Mouse (Mus musculus) mature B cell (primary cell): ENCODE data around the gene Fitm1.

Source experiments
- in situ Hi-C: fragments of 300-500 bp; cut with MboI; formaldehyde crosslinking; loops from 2 replicates; pipeline ENCODE4 v1.14.3; 2019

Gene Fitm1

DNA sequence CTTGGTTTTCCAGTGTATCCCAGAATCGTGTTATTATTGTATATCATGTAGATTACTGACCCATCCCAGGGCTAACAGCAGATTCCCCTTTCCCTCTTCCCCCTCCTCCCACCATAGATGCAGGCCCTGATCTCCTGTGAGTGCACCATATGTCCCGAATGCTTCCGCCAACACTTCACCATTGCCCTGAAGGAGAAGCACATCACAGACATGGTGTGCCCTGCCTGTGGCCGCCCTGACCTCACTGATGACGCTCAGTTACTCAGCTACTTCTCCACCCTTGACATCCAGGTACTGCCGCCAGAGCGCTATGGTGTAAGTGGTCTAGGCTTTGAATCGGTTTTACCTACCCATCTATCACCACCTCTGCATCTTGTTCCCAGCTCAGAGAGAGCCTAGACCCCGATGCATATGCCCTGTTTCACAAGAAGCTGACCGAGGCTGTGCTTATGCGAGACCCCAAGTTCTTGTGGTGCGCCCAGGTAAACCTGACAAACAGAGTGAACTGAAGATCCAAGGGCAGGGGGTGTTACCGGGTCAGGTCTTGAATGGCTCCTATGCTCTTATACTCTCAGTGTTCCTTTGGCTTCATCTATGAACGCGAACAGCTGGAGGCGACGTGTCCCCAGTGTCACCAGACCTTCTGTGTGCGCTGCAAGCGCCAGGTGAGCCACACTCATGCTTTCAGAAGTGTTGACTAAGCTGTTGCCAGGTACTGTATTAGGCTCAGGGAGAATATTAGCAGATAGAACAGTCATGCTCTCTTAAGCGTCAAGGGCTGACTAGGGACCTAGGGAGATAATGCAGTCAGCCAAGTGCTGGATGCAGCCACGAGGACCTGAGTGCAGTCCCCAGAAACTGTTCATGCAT lies 23.3 kb downstream of the Fitm1 start:
- in situ Hi-C loops = no loop called here

DNA sequence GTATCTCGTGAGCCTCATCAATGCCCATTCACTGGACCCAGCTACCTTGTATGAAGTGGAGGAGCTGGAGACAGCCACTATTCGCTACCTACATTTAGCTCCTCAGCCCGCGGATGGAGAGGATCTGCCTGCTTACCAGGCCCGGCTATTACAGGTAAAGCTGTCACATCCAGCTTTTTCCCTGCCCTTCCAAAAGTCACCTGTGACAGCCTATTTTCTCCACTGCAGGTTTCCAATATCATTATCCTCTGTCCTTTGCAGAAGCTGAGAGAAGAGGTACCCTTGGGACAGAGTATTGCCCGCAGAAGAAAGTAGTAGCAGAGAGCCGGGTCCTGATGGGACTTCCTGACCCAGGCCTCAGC lies 27.8 kb downstream of the Fitm1 start, which contains the start of gene Irf9:
TSS of gene Irf9 (plus strand) at position 301 of the 362 bp plus-strand sequence.
- in situ Hi-C loops = no loop called here

DNA sequence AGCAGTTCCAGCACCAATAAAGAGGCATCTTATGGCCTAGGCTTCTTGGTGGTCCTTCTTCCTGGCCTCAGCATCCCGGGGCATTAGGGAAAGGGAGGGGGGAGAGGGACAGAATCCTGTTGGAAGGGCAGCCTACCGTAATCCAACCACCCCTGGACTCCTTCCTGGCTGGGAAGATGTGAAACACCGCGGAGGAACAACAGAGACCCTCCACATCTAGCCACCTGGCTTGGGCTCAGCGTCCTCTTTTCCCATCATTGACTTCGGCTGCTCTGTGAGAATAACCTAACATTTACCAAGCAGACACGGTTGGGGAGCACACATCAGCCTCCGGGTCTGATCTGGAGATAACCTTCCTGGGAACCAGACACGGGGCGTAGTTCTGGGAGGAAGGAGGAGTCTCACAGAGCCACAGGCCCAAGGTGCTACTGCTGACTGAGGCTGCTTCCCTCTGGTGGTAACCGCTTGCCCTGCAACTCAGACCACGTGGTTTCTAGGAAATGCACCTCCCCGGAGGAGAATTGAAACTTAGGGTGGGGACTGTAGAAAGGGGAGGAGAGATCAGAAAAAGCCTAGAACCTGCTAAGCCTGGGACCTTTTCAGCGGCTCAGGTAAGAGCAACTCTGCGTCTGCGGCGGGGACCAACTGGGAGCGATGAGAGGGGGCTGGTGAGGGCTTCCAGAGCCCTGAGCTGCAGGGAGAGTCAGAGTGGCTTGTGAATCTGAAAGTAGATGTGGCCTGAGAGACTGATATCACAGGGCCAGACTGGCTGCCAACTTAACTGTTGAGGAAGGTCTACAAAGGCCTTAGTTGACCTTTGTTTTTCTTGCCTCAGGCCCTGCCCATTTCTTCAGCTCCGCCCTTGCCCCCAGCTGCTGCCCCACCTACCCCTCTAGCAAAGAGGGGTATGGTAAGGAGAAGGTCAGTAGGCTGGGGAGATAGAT lies 28.5 kb downstream of the Fitm1 start:
- in situ Hi-C loops = no loop called here

DNA sequence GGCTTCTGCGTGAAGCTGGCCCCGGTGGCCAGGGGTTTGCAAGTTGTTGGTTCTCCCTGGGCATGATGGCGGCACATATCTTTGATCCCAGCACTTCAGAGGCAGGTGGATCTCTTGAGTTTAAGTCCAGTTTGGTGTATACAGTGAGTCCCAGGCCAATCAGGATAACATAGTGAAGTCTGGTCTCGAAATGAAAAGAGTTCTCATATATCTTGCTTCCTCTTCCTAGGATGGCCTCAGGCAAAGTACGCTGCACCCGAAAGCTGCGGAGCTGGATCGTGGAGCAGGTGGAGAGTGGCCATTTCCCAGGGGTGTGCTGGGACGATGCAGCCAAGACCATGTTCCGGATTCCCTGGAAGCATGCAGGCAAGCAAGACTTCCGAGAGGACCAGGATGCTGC lies 29.4 kb downstream of the Fitm1 start:
- in situ Hi-C loops = no loop called here

DNA sequence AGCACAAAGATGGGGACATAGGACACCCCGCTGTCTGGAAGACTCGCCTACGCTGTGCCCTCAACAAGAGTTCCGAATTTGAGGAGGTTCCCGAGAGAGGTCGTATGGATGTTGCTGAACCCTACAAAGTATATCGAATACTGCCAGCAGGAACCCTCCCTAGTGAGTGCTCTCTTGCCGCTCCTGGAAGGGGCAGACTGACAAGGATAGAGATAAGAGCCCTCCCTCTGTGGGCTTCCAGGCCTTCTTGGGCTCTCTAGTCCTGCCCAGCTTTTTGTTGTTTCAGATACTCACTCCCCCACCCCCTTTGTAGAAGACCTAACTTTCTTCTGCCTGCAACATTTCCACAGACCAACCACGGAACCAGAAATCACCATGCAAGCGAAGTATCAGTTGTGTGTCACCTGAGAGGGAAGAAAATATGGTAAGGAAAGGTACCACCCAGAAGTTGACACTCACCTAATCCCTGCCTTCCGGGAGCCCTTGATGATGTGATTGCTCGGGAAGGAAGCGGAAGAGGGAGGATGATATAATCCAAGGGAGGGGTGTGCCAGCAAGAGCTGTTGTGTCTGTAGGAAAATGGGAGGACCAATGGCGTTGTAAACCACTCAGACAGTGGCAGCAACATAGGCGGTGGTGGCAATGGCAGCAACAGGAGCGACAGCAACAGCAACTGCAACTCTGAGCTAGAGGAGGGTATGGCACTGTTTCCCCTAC lies 30.5 kb downstream of the Fitm1 start:
- in situ Hi-C loops = no loop called here

DNA sequence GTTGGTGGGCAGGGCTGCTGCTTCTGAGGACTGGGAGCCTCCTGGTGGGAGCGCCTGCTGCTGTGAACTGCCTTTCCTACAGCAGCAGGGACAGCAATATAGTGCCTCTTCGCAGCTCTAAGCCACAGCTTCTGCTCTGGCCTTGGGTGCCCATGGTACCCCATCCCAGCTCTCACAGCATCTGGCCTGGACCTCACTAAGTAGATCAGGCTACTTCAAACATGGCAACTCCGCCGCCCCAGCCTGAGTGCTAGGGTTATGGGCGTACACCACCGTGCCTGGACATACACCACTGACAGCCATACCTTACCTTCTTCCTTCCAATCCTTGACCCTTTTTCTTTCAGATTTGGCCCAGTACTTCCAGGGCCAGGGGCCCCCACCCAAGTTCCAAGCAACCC lies 32.9 kb downstream of the Fitm1 start:
- in situ Hi-C loops = no loop called here

DNA sequence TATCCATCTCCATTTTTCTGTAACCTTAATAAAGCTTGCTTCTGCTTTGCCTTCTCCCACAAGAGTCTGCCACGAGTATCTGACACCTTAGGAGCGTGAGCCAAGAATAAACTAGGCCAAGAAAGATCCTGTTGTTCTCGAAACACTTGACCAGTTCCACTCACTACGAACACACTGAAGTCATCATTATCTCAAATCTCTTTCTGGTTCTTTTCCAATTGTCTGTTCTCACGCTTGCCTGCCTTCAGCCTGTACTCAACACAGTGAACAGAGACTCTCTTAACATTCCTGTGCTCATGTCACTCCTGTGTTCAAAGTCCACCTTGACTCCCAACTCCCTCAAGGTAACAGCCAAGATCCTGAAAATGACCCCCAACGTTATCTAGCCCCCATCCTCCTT lies 37.9 kb downstream of the Fitm1 start:
- in situ Hi-C loops = no loop called here

DNA sequence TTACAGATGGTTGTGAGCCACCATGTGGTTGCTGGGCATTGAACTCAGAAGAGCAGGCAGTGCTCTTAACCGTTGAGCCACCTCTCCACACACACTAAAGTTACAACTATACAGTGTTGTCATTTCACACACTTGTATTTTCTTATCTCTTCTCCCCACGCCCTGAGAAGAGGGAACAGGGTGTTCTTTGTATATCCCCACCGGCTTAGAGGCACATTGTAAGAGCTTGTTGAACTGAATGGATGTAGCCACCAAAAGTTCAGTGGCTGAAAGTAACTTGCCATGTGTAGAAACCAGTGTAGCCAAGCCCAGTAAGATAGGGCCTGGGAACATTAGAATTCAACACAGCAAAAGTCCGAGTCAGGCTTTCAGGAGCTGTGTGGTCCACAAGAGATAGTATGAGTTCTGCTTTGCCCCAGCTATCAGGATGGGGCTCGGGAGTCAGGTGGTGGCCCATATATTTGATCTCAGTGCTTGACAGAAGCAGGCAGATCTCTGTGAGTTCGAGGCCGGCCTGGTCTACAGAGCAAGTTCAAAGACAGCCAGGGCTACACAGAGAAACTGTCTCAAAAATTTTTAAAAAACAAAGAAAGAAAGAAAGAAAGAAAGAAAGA lies 39.3 kb downstream of the Fitm1 start:
- in situ Hi-C loops = no loop called here

DNA sequence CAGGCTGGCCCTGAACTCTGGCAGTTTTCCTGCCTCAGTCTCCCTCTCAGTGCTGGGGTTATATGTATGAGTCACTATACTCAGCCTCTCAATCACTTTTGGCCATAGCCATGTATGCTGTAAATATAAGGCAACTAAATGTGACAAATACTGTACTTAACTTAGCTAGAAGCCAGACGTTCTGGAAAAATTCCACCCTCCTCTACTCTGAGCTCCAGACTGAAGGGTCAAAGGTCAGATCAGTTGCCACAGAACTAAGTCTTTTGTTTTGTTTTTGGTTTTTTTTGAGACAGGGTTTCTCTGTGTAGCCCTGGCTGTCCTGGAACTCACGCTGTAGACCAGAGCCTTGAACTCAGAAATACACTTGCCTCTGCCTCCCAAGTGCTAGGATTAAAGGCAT lies 40.5 kb downstream of the Fitm1 start:
- in situ Hi-C loops = no loop called here

DNA sequence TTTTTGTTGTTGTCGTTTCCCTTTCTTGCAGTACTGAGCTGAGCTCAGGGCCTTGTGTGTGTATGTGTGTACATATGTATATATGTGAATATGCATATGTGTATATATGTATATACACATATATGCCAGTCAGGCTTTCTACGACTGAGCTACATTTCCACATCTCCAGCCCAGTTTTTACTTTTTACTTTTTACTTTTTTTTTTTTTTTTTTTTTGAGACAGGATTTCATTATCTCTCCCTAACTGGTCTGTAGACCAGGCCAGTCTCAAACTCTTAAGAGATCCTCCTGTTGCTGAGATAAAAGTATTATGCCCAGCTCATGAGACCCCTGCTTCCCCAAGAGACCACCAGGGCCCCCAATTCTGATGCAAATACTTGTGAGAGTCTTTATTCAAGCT lies 41.4 kb downstream of the Fitm1 start:
- in situ Hi-C loops = no loop called here

DNA sequence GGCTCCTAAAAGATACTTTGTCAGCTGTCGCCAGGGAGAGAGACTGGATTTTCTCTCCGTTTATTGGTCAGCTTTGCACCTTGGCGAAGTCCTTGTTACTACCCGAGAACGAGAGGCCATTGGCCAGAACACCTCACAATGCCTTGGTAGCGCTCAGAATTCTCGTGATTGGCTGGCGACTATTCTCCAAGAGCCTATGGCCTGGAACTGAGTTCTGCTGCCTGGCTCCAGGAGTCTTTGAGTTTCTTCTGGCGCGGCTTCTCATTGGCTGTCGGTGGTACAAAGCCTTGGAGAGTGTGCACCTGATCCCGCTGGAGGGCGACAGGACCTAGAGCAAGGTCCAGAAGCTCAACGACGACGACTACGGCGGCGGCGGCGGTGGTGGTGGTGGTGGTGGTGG lies 42.4 kb downstream of the Fitm1 start, which contains the start of gene Rec8:
TSS of gene Rec8 (plus strand) at position 216 of the 400 bp plus-strand sequence.
- in situ Hi-C loops = no loop called here

DNA sequence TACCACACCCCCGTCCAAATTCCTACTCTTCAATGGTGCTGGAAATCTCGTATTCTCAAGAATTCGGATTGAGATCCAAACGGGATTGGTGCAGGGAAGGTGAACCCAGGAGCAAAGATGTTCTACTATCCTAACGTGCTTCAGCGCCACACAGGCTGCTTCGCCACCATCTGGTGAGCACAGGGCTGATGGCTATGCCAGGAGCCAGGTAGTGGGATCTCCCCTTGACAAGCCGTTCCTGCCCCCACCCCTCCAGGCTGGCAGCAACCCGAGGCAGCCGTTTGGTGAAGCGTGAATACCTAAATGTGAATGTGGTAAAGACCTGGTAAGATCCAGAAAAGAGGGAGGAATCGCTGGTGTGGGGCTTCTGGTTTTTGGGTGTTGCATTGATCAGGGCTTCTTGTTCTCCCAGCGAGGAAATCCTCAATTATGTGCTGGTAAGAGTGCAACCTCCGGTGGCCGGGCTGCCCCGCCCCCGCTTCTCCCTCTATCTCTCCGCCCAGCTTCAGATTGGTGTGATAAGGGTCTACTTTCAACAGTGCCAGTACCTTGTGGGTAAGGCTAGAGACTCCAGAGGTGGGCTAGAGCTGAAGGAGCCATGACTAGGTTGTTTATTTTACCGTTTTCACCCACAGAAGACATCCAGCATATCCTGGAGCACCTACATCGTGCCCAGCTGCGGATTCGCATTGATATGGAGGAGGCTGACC lies 43.2 kb downstream of the Fitm1 start:
- in situ Hi-C loops = no loop called here
